Mouse (Mus musculus): ENCODE data around the gene Slc16a6.

GRCm38 (mm10) chr11:109458165-109458564 is 15.2 kb downstream of the Slc16a6 start:
- TF ChIP-seq GATA1 (IDR thresholded peaks at IDR 0.05; ENCODE audit: borderline replicate concordance, low read length) (no peak), FLI1 (IDR thresholded peaks at IDR 0.05; ENCODE audit: low read length) (no peak)
